Mouse (Mus musculus): ENCODE data around the gene Clybl. TPM values are rescaled to one million over a fixed set of nuclear protein-coding genes. Genes with fewer than 3 reads are reported as not detected.
A peak's percentile ranks its signal among the peaks of the same experiment; 100 is the strongest.

Clybl gene
- polyA plus RNA-seq, 1 experiment, result 40.6 TPM

DNA sequence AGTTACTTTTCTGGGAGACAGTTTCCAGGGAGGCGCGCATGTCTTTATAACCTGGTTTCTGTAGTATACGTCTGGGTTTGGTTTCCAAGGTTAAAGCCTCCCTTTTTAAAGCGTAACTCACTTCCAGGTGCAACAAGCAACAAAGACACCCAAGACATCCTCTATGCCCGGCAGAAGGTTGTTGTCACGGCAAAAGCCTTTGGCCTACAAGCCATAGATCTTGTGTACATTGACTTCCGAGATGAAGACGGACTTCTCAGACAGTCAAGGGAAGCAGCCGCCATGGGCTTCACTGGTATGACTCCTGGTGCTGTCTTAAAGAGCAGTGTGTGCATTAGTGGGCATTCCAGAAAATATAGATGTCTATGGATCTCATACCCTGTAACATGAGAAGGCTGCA, 197.6 kb downstream of the Clybl start:
- WGBS, result 68% methylated on average over 9 of the region's 9 CpGs
- DNase-seq, result no peak
- no peaks in the 10 kb centered on the region for H3K27me3 ChIP-seq (ENCODE audit: control insufficient read depth, insufficient read depth, low read length)
- H3K4me1 ChIP-seq (ENCODE audit: control insufficient read depth, insufficient read depth, low read length), result peaks cover 11% of the 10 kb centered on the region; the same call in 1 of the 2 replicates
- peak overlapping the region; percentile 68 for H3K27ac ChIP-seq (ENCODE audit: insufficient read depth, low read length)
- no peak overlapping the region for H3K4me3 ChIP-seq (replicated peaks; ENCODE audit: insufficient read depth, low read depth, low read length)
- TF ChIP-seq CTCF (IDR thresholded peaks at IDR 0.05; ENCODE audit: borderline replicate concordance, insufficient read depth, low read depth, low read length) (no peak), POLR2A (IDR thresholded peaks at IDR 0.05; ENCODE audit: borderline replicate concordance, insufficient read depth, low read length) (no peak)

DNA sequence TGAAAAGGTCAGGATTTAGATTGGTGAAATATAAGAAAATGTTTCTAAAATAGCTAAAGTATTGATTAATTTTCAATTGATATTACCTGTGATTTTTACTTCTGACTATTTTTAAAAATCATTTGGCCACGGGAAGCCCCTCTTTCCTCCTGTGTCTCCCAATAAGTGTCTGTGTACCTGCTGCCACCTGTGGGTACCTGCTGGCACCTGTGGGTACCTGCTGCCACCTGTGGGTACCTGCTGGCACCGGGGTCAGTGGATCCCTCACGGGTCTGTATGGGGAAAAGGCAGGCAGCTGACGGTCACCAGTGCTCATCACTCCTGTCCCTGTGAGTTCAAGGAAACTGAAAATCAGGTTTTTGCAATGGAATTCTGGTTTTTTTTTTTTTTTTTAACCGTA, 198.5 kb downstream of the Clybl start:
- H3K27ac ChIP-seq (ENCODE audit: insufficient read depth, low read length), result peak overlapping the region; percentile 17
- H3K27me3 ChIP-seq (ENCODE audit: control insufficient read depth, insufficient read depth, low read length), result no peaks in the 10 kb centered on the region
- WGBS, result 20% methylated on average over 5 of the region's 5 CpGs
- peak; percentile 27; the same call in 1 of the 2 replicates for TF ChIP-seq CTCF (IDR thresholded peaks at IDR 0.05; ENCODE audit: borderline replicate concordance, insufficient read depth, low read depth, low read length)
- TF ChIP-seq POLR2A (IDR thresholded peaks at IDR 0.05; ENCODE audit: borderline replicate concordance, insufficient read depth, low read length), result no peak
- peaks cover 11% of the 10 kb centered on the region; the same call in 1 of the 2 replicates for H3K4me1 ChIP-seq (ENCODE audit: control insufficient read depth, insufficient read depth, low read length)
- no peak overlapping the region for H3K4me3 ChIP-seq (replicated peaks; ENCODE audit: insufficient read depth, low read depth, low read length)
- peak; percentile 66 to 72 for DNase-seq

DNA sequence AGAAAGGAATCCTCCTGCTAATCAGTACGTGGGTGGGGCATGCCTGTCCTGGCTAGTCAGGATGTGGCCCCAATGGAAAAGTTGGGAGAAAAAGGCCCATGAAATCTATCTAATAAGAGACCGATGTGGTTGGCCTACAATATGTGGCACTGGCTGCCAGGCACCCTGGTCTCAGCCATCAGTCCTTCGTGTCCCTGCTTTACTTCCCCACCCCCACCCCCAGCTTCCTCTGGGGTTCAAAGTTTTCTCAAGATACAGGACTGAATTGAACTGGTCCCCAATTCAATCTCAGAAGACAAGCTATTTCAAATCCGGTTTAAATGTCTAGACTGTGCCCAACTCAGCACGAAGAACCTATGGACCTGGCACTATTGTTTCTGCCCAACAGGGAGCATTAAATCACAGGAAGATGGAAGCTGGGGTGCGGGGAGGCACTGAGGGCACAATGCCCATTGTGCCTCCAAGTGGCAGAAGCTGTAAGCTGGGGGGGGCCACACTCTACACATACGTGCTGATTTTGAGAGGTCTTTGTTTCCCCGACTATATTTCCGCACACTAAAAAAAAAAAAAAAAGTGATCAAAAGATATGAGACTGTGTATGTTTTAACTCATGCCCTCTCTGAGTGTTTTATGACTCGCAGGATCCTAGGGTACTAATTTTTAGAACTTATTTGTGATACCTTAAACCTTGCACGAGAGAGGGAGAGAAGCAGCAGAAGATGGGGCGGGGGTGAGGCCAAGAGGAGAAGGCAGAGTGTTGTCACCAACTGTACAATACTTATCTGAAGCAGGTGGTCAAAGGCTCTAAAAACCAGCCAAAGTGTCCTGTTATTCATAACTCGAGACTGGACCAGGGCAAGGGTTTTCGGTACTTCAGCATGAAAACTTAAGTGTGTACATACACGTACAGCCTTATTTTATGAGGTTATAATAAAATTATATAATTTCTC, 199.7 kb downstream of the Clybl start:
- TF ChIP-seq POLR2A (IDR thresholded peaks at IDR 0.05; ENCODE audit: borderline replicate concordance, insufficient read depth, low read length) (no peak), CTCF (IDR thresholded peaks at IDR 0.05; ENCODE audit: borderline replicate concordance, insufficient read depth, low read depth, low read length) (peak; percentile 32; the same call in 1 of the 2 replicates)
- 6% methylated on average over 15 of the region's 15 CpGs for WGBS
- peak overlapping the region; percentile 96 for H3K27ac ChIP-seq (ENCODE audit: insufficient read depth, low read length)

DNA sequence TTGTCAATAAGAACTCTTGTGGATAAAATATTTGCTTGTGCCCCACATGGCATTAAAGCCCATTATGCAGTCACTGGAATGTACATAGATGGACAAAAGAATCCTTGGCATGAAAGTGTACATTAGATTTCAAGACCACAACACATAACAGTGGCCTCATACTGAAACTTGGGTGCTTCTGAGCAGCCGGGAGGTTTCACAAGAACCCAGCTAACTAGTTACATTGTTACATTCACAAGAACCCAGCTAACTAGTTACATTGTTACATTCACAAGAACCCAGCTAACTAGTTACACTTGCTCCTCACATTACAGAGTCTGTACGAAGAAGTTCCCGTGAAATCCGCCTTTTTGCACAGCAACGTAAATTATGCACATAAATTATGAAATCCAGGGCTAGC, 200.8 kb downstream of the Clybl start:
- no peaks in the 10 kb centered on the region for H3K27me3 ChIP-seq (ENCODE audit: control insufficient read depth, insufficient read depth, low read length)
- WGBS, result 12% methylated on average over 5 of the region's 5 CpGs
- DNase-seq, result peak in 1 of 2 experiments; percentile 49
- TF ChIP-seq CTCF (IDR thresholded peaks at IDR 0.05; ENCODE audit: borderline replicate concordance, insufficient read depth, low read depth, low read length) (no peak), POLR2A (IDR thresholded peaks at IDR 0.05; ENCODE audit: borderline replicate concordance, insufficient read depth, low read length) (no peak)
- H3K4me3 ChIP-seq (replicated peaks; ENCODE audit: insufficient read depth, low read depth, low read length), result peak overlapping the region; percentile 25
- peak overlapping the region; percentile 82; the same call in 1 of the 2 replicates for H3K27ac ChIP-seq (ENCODE audit: insufficient read depth, low read length)
- H3K4me1 ChIP-seq (ENCODE audit: control insufficient read depth, insufficient read depth, low read length), result peaks cover 20% of the 10 kb centered on the region; the same call in 1 of the 2 replicates

More for the DNA sequence above, 199.7 kb downstream of the Clybl start:
- peak overlapping the region; percentile 38 for H3K4me3 ChIP-seq (replicated peaks; ENCODE audit: insufficient read depth, low read depth, low read length)
- H3K27me3 ChIP-seq (ENCODE audit: control insufficient read depth, insufficient read depth, low read length), result no peaks in the 10 kb centered on the region
- peaks cover 17% of the 10 kb centered on the region; the same call in 1 of the 2 replicates for H3K4me1 ChIP-seq (ENCODE audit: control insufficient read depth, insufficient read depth, low read length)
- peak; percentile 83 to 93 for DNase-seq

DNA sequence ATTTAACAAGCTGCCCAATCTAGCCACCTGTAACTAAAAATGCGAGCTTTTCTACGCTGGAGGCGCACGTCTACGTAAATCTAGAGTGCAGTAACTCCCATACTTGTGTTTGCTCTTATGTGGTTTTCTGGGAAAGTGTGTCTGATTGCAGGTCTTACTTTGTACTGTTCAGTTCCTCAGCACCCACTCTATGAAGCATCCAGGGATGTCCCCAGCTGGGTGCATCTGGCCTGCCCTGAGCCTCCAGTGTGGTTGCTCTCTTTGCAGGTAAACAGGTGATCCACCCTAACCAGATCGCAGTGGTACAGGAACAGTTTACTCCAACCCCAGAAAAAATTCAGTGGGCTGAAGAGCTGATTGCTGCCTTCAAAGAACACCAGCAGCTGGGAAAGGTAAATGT, 202.4 kb downstream of the Clybl start:
- no peak for TF ChIP-seq CTCF (IDR thresholded peaks at IDR 0.05; ENCODE audit: borderline replicate concordance, insufficient read depth, low read depth, low read length)
- 0 out of 2 replicates have a peak, but pooled peaks have one; percentile 11 for TF ChIP-seq POLR2A (IDR thresholded peaks at IDR 0.05; ENCODE audit: borderline replicate concordance, insufficient read depth, low read length)
- no peaks in the 10 kb centered on the region for H3K27me3 ChIP-seq (ENCODE audit: control insufficient read depth, insufficient read depth, low read length)

DNA sequence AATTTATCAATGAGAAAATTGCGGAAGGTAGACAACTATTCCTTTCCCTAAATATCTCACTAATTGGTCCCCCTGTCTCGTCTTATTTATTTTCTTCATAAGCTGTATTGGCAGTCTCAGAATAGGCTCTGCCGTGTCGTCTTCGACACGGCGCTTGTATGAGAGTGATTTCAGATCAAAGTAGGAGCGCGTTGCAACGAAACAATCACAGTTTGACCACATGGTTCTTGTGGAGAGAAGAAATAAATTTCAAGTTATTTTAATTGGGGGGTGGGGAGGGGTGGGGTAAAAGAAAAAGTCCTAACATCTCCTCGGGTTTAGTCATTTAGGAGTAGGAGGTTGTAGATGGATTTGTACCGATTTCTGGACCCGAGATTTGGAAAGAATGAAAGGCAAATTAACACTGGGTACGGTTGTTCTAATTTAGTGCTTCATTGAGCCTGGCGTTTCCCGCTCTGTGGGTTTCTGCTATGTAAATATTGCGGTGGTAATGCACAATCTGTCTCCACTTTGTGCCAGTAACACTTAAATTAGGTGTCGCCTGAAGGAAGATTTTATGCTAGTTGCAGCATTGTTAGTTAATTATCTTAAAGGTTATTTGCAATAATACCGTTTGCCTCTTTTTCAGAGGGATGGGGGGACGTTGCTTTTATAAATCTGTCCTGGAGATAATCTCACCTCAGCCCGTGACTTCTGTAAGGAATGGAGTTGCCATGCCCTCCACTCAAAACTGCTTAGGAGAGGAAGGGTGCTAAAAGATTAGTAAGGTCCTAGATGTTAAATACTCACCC, 203.1 kb downstream of the Clybl start:
- peak; percentile 69 to 88 for DNase-seq
- Histone ChIP-seq H3K4me3 (replicated peaks; ENCODE audit: insufficient read depth, low read depth, low read length) (peak overlapping the region; percentile 76), H3K27ac (ENCODE audit: insufficient read depth, low read length) (peak overlapping the region; percentile 100), H3K4me1 (ENCODE audit: control insufficient read depth, insufficient read depth, low read length) (peaks cover 22% of the 10 kb centered on the region; the same call in 1 of the 2 replicates), H3K27me3 (ENCODE audit: control insufficient read depth, insufficient read depth, low read length) (no peaks in the 10 kb centered on the region)
- WGBS, result 7% methylated on average over 21 of the region's 21 CpGs
- TF ChIP-seq CTCF (IDR thresholded peaks at IDR 0.05; ENCODE audit: borderline replicate concordance, insufficient read depth, low read depth, low read length), result no peak
- peak; percentile 8; the same call in 1 of the 2 replicates for TF ChIP-seq POLR2A (IDR thresholded peaks at IDR 0.05; ENCODE audit: borderline replicate concordance, insufficient read depth, low read length)

More for the DNA sequence above, 202.4 kb downstream of the Clybl start:
- Histone ChIP-seq H3K27ac (ENCODE audit: insufficient read depth, low read length) (peak overlapping the region; percentile 100), H3K4me3 (replicated peaks; ENCODE audit: insufficient read depth, low read depth, low read length) (peak overlapping the region; percentile 76), H3K4me1 (ENCODE audit: control insufficient read depth, insufficient read depth, low read length) (peaks cover 19% of the 10 kb centered on the region; the same call in 1 of the 2 replicates)
- peak; percentile 65 to 80 for DNase-seq
- 19% methylated on average over 6 of the region's 6 CpGs for WGBS

DNA sequence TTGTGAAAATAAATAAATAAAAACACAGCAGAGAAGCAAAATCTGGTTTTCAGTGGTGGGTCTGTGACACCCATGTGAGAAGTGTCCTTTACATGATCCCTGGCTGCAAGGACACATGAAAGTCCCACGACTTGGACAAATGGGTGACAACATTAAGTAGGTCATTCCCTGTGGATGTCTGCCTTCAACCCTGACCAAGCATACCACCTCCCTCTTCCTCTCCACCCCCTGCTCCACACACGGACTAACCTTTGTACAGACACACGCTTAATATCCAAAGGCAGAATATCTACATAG, 203.7 kb downstream of the Clybl start:
- Histone ChIP-seq H3K4me1 (ENCODE audit: control insufficient read depth, insufficient read depth, low read length) (peaks cover 24% of the 10 kb centered on the region; the same call in 1 of the 2 replicates), H3K4me3 (replicated peaks; ENCODE audit: insufficient read depth, low read depth, low read length) (peak overlapping the region; percentile 43), H3K27me3 (ENCODE audit: control insufficient read depth, insufficient read depth, low read length) (no peaks in the 10 kb centered on the region), H3K27ac (ENCODE audit: insufficient read depth, low read length) (peak overlapping the region; percentile 100)
- DNase-seq, result peak; percentile 72
- peak; percentile 28; the same call in 1 of the 2 replicates for TF ChIP-seq POLR2A (IDR thresholded peaks at IDR 0.05; ENCODE audit: borderline replicate concordance, insufficient read depth, low read length)
- no peak for TF ChIP-seq CTCF (IDR thresholded peaks at IDR 0.05; ENCODE audit: borderline replicate concordance, insufficient read depth, low read depth, low read length)
- WGBS, result 8% methylated on average over 3 of the region's 3 CpGs

Measured in cerebellum, adult 2 months (tissue).